Mouse (Mus musculus): ENCODE measurements around the gene Aco1. TPM values are rescaled to one million over a fixed set of nuclear protein-coding genes. Genes with fewer than 3 reads are reported as not detected.

Aco1 gene
- polyA plus RNA-seq, 1 experiment from 2014 or later, result 58.0 TPM

Other genes starting within 250 kb of the Aco1 start
- 2.6 and 3.4 TPM in 2 replicates for gene Ddx58, start 96.7 kb downstream of the Aco1 start, polyA plus RNA-seq (2016; fragmentation: Nextera tagmentation; extraction: Ambion mirVana)
- 24.4 and 28.6 TPM in 2 replicates for gene Smim27, start 126.5 kb downstream of the Aco1 start, polyA plus RNA-seq (2016; fragmentation: Nextera tagmentation; extraction: Ambion mirVana)
- gene Topors, start 126.8 kb downstream of the Aco1 start, polyA plus RNA-seq (2016; fragmentation: Nextera tagmentation; extraction: Ambion mirVana), result 45.4 and 46.9 TPM in 2 replicates
- gene Ndufb6, start 136.3 kb downstream of the Aco1 start, polyA plus RNA-seq (2016; fragmentation: Nextera tagmentation; extraction: Ambion mirVana), result 300 and 311 TPM in 2 replicates